Mouse (Mus musculus) left cerebral cortex, adult 9 months (tissue): Measurements from ENCODE around the gene Olfr1432.
"Not testable (repeated sequence)": the region's sequence is repeated elsewhere in the genome, so short reads cannot be mapped to it uniquely, and the experiment has no call there.

ENCODE experiments used
- DNase-seq, 2 experiments: peaks; one replicate each; pipeline ENCODE4 v3.0.0; 2022; ENCODE audit warnings: low spot score in 2 of 2

Gene Olfr1432

GRCm38 (mm10) chr19:12232496-12232895 lies at the start of gene Olfr1432:
TSS of gene Olfr1432 (minus strand) at chr19:12232596.
- DNase-seq: not testable (repeated sequence)

- DNase-seq: no peak
Observed at GRCm38 (mm10) chr19:12279554-12279953, 47.2 kb upstream of the Olfr1432 start, which contains the start of gene Olfr1434. TSS of gene Olfr1434 (plus strand) at chr19:12279854.

GRCm38 (mm10) chr19:12260732-12261131 lies 28.3 kb upstream of the Olfr1432 start, which contains the start of gene Olfr235:
TSS of gene Olfr235 (plus strand) at chr19:12261032.
- DNase-seq: no peak

GRCm38 (mm10) chr19:12241559-12241958 lies 9.2 kb upstream of the Olfr1432 start, which contains the start of gene Olfr262:
TSS of gene Olfr262 (minus strand) at chr19:12241659.
- DNase-seq: no peak

GRCm38 (mm10) chr19:12200334-12200733 lies 32.1 kb downstream of the Olfr1432 start, which contains the start of gene Olfr1431:
TSS of gene Olfr1431 (plus strand) at chr19:12200634.
- DNase-seq: no peak

- DNase-seq: not testable (repeated sequence)
Observed at GRCm38 (mm10) chr19:12199076-12199475, 33.3 kb downstream of the Olfr1432 start.
